Mouse (Mus musculus) gastrocnemius, adult 8-10 months (tissue): ENCODE measurements around the gene Gpr63. TPM values are rescaled to one million over a fixed set of nuclear protein-coding genes. Genes with fewer than 3 reads are reported as not detected.
"Not testable (repeated sequence)": the region's sequence is repeated elsewhere in the genome, so short reads cannot be mapped to it uniquely, and the experiment has no call there.

Experiments
- DNase-seq, 2 experiments: peaks; one replicate each; pipeline ENCODE4 v3.0.0; 2022; ENCODE audit warnings: low spot score in 2 of 2
- total RNA-seq, 4 experiments: library from RNA; stranded (reverse); gene quantifications; 2 replicates each; pipeline ENCODE4 v1.2.4; 2022

The Gpr63 gene
- total RNA-seq, 4 experiments from 2014 or later, result 0.12 to 1.0 (median 0.52) TPM

DNA sequence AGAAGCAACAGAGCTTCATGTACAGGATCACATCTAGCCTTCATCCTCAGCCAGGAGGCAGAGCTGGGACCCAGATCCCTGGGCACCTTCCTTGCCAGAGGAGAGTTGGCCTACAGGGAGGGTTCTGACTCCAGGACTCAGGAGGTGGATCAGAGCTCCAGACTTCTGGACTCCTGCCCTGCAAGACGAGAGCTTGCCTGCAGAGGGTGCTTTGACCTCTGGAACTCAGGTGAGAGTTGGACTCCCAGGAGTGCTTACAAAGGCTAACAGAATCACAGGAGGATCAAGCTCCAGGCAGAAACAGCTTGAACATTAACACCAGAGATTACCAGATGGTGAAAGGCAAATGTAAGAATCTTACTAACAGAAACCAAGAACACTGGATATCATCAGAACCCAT is 89.3 kb downstream of the Gpr63 start:
- not testable (repeated sequence) for DNase-seq

Other genes starting within 250 kb of the Gpr63 start
- under 1 TPM in 3 of 4 experiments, not detected in 1; 0.07 to 0.17 (median 0.11) TPM for gene Klhl32, start 115.3 kb upstream of the Gpr63 start, total RNA-seq
- gene Ndufaf4, start 68.3 kb upstream of the Gpr63 start, total RNA-seq, result 10 to 100 TPM; 36.7 to 43.3 (median 43.1) TPM